Mouse (Mus musculus) olfactory bulb, adult 2 months (tissue): Measurements from ENCODE around the gene Uts2r.

ENCODE experiments used
- CTCF ChIP-seq: fragments of 200-500 bp; IDR thresholded peaks from 2 replicates; pipeline ENCODE4 v1.5.1; 2012; ENCODE audit warnings: low read depth, mild to moderate bottlenecking, low read length, moderate library complexity; ENCODE audit not compliant: insufficient read depth
- POLR2A ChIP-seq: fragments of 200-500 bp; IDR thresholded peaks from 2 replicates; pipeline ENCODE4 v1.6.1; 2012; ENCODE audit warnings: mild to moderate bottlenecking, low read depth, low read length, moderate library complexity; ENCODE audit not compliant: insufficient read depth

DNA sequence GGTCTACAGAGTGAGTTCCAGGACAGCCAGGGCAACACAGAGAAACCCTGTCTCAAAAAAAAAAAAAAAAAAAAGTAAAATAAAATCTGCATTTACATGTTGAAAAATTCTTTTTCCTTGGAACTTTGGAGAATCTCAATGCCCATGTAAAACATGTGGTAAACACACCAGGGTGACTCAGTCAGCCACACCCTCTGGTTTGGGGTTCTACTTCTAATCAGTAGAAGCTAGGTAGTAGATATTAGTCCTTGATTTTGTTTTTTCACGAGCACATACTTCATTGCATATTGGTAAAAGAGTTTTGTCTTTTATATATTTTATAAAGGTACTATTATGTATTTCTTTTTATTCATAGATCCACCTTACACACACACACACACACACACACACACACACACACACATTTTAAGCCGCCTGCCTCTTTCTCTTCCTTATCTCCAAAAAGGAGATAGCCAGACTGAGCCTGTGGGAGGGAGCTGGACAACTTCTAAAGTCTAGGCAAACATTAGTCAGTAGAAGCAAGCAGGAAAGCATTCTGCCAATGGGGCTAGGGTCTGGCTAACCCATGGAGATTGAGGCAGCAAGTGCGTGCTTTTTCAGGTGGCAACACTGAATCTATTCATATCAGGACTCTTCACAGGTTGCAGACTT is 34.4 kb upstream of the Uts2r start:
- TF ChIP-seq CTCF (no peak), POLR2A (no peak)
